Mouse (Mus musculus): Measurements from ENCODE around the gene Rims1.

DNA sequence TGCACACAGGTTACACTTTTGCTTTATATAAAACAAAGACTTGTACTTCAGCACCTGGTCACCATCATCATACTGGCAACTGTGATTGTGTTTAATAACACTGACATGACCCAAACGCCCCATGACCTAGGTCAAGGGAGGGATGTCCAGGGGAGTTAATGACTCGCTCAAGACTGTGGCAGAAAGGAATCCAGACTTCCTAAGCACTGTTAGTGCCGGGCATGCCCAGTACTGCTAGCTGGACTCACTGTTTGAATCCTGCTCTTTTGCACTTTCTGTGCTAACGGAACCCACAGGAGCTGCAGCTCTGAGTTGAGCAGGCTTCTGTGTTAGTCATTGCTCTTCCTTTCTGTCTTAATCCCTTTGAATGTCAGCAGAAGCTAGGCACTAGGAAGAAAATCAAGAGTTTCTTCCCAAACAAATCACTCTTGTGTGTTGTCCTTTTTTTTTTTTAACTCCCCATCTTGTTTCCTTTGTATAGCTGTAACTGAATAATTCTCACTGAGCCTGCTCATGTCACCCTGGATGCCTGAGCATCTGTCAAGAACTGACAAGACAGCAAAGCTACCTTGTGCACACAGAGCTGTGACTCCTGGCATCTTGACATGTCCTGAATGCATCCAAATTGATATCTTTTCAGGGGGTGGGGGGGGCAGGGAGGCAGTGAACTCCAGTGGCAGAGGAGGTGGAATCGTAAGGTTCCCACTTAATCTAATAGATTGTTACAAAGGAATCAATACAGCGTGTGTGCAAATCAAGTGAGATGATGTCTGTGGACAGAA is 543.4 kb downstream of the Rims1 start:
- TF ChIP-seq EP300 (IDR thresholded peaks at IDR 0.05; ENCODE audit: insufficient read depth, low read depth, low read length) (no peak), CTCF (IDR thresholded peaks at IDR 0.05) (no peak)
